Mouse (Mus musculus): Measurements from ENCODE around the gene Sst. TPM values are rescaled to one million over a fixed set of nuclear protein-coding genes. Genes with fewer than 3 reads are reported as not detected.

The Sst gene
- total RNA-seq, 2 experiments from 2014 or later: 437 to 438 TPM

- intact Hi-C loops (cut with DNase I): loop anchor here (5.0 kb wide), 1 partner anchor 173 kb away; no protein-coding TSS in a partner anchor
These were observed 4.4 kb upstream of the Sst start for GRCm38 (mm10) chr16:23895135-23895534.

DNA sequence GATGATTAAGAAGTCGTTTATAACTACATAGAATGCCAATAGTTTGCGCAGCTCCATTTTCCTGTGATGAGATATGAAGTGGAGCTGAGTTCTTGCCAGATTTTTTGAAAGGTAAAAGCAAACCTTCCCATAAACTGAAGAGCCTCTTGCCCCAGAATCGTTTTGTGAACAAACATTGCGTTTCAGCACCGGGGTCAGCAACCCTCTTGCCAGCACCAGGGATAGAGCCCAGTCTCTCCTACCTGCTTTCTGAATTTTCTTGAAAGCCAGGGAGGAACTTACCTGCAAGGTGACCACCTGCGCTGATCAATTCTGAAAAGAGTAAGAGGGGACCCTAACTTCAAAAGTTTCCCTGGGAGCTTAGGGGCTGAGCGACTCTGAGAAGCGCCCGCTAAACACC is 607 bp downstream of the Sst start:
- intact Hi-C loops (cut with DNase I): no loop called here
- no peak for DNase-seq (ENCODE audit: low spot score in 2 of 2)

More at GRCm38 (mm10) chr16:23895135-23895534, 4.4 kb upstream of the Sst start:
- DNase-seq (ENCODE audit: low spot score in 2 of 2): no peak

GRCm38 (mm10) chr16:23887910-23888579 is 2.7 kb downstream of the Sst start:
- intact Hi-C loops (cut with DNase I): no loop called here
- DNase-seq (ENCODE audit: low spot score in 2 of 2): no peak

DNA sequence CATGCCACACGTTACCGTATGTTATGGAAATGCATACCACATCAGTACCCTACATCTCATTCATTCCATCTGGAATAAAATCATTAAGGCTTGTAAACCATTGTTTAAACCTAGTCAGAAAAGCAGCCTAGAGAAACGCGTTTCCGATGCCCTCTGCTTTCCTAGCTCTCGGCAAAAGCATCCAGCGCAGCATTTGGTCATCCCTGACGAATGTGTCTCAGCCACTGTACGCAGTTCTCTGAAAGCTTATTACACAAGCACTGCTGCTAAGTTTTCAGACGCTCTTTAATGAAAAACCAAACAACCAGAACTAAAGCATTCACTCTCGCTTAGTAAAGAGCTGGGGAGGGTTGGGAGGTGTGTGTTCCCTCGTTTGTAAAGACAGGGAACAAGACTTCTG is 5.7 kb downstream of the Sst start:
- intact Hi-C loops (cut with DNase I): no loop called here
- no peak for DNase-seq (ENCODE audit: low spot score in 2 of 2)

DNA sequence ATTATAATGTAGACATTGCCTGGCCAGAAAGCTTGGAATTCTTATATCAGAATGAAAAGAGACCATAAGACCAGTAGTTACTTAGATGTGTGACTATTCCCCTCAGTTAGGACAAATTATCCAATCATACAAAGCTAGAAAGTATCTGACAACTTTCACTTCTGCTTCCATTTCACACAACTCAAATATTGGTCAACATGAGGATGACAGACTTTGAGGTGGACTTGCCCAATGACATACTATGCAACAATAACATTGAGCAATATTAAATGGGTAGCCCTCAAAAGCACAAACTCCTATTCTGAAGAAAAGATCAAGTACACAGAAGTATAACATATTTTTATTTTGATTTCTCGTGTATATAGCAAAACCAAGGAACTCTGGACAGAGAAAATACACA is 35.5 kb downstream of the Sst start:
- intact Hi-C loops (cut with DNase I): no loop called here
- no peak for DNase-seq (ENCODE audit: low spot score in 2 of 2)

GRCm38 (mm10) chr16:23849720-23850119 is 41.0 kb downstream of the Sst start:
- DNase-seq (ENCODE audit: low spot score in 2 of 2): no peak
- intact Hi-C loops (cut with DNase I): no loop called here

- DNase-seq (ENCODE audit: low spot score in 2 of 2): no peak
- intact Hi-C loops (cut with DNase I): no loop called here
These were observed 41.6 kb downstream of the Sst start for GRCm38 (mm10) chr16:23849176-23849575.

DNA sequence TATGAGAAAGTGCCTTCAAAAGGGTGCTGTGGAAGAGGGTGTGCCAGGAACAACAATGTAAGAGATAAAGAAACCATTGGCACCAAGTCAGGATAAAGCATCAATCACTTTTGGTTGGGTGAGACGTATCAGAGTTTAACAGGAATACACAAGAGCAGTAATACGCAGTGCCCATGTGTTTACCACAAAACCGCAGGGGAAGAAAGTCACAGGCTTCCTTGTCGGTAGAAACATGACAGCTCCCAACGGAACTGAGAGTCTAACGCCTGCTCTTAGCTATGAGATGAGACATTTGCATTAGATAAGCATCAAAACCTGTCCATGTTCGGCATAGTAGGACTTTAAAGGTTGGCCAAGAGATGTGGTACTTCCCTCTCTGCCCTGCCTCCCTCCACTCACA is 46.1 kb downstream of the Sst start:
- intact Hi-C loops (cut with DNase I): no loop called here
- no peak for DNase-seq (ENCODE audit: low spot score in 2 of 2)

DNA sequence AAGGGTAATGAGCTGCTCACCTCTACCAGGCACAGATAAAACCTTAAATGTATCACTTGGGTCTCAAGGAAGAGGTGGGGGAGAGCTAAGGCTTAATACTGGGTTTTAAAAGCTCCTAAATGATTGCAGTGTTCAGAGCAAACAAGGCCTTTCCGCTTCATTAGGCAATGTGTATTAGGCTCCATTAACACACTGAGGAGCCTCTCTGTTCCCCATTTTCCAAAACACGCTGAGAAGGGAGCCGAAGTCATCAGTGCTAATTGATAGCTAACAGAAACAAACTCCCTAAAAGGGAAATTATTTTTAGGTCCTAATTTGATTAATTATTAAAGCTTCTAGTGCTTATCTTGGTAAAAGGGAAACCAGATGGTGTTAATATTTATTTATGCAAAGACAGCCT is 48.1 kb downstream of the Sst start:
- no peak for DNase-seq (ENCODE audit: low spot score in 2 of 2)
- intact Hi-C loops (cut with DNase I): no loop called here

Other genes starting within 250 kb of the Sst start
- not detected for gene Rtp2, start 41.4 kb upstream of the Sst start, total RNA-seq (2021)
- not detected for gene Gm37419, start 97.5 kb upstream of the Sst start, total RNA-seq (2021)
- 10 to 100 TPM; 27.9 to 32.5 TPM for gene Bcl6, start 97.9 kb upstream of the Sst start, total RNA-seq (2021)